Mouse (Mus musculus): Measurements from ENCODE around the gene Rtl6. TPM values are rescaled to one million over a fixed set of nuclear protein-coding genes. Genes with fewer than 3 reads are reported as not detected.

Rtl6 gene
- 4.6 TPM for polyA plus RNA-seq (2017; shearing (Covaris generic))

DNA sequence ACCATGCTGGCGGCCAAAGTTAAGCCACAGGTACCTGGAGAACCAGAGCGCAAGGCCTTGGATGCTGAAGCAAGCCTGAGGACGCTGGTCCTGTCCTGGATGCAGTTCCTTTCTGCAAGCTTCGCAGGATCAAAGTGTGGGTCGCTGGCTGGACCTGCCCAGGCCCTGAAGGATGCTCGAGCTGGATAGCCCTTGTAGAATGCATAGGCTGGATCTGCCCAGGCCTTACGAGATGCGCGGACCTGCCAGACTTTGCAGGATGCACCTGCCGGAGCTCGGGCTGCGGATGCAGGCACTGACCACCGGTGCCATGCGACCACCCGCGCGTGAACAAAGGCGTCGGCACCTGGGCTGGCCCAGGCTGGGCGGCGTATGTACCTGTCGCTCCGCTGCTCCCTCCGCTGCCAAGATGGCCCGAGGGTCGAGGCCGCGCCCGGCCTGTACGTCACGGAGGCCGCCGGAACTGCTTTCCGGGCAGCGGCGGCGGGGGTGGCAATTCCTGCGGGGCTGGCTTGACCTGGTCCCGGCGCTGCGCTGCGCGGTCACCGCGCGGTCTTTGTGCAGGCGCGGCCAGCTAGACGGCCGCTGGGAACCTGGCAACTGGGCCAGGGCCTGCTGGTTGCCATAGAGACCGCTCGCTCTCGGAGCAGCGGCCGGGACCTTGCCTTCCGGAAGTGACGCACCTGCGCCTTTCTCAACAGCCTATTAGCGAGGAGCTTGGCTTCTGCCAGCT is at the start of gene Rtl6:
TSS of gene Rtl6 (minus strand) at position 635 of the 733 bp plus-strand sequence.

Other genes with a start within 250 kb of the Rtl6 start
- 158 TPM for gene Parvg, start 233.8 kb downstream of the Rtl6 start, polyA plus RNA-seq (2017; shearing (Covaris generic))
- not detected for gene Shisal1, start 110.7 kb downstream of the Rtl6 start, polyA plus RNA-seq (2017; shearing (Covaris generic))
- 0.62 TPM for gene Prr5, start 111.8 kb upstream of the Rtl6 start, polyA plus RNA-seq (2017; shearing (Covaris generic))
- not detected for gene Arhgap8, start 162.2 kb upstream of the Rtl6 start, polyA plus RNA-seq (2017; shearing (Covaris generic))

All from inflammation-experienced regulatory T-cells, adult 16 weeks (primary cell).